Comparison of ENCODE assay signal across 11 mouse cellular contexts in the genomic region with DNA sequence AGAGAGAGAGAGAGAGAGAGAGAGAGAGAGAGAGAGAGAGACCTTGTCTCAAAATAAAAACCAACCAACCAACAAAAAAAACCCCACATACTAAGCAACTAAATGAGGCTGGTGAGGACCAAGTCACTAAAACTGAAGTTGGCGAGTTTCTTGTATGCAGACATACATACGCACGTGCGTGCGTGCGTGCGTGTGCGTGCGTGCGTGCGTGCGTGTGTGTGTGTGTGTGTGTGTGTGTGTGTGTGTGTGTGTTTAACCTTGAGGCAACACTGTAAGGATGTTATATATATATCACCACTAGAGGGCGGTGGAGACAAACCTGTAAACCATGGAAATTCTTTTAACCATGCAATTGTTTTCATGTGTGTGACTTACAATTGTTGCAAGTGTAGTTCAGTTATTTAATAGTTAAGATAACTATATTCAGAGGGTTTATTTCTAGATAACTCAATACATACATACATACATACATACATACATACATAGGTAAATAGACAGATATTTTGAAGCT. TPM values are rescaled to one million over a fixed set of nuclear protein-coding genes. Genes with fewer than 3 reads are reported as not detected.
DNase-seq lines count a peak whose midpoint lies in the region; TF ChIP-seq lines count a peak whose summit lies in the region.
"Had no signal": no experiment of that assay in that cellular context is flagged by ENCODE, and none has a peak within 500 bp of the region (broad histone marks: within the 10 kb centered on the region; RNA-seq: fewer than 3 reads in every experiment).

No protein-coding gene starts in this region.

- H3K27ac ChIP-seq in cerebellum, adult 2 months (ENCODE audit: insufficient read depth, low read length): no peak overlapping the region
- H3K27ac ChIP-seq in layer of hippocampus, adult 2 months: no peak overlapping the region
- H3K27ac ChIP-seq: liver, embryonic 15.5 days; neural tube, embryonic 13.5 days had no signal

- TF ChIP-seq POLR2A in cerebellum, adult 2 months (IDR thresholded peaks at IDR 0.05; ENCODE audit: borderline replicate concordance, insufficient read depth, low read length): no peak

- WGBS in cerebellum, adult 2 months: 85% methylated on average over 13 of the region's 13 CpGs

- no peaks in the 10 kb centered on the region for H3K27me3 ChIP-seq in cerebellum, adult 2 months (ENCODE audit: control insufficient read depth, insufficient read depth, low read length)
- H3K27me3 ChIP-seq: liver, embryonic 15.5 days; neural tube, embryonic 13.5 days had no signal

- H3K4me1 ChIP-seq in cerebellum, adult 2 months (ENCODE audit: control insufficient read depth, insufficient read depth, low read length): no peaks in the 10 kb centered on the region
- H3K4me1 ChIP-seq: liver, embryonic 15.5 days; neural tube, embryonic 13.5 days had no signal

- no peak for DNase-seq in cerebellum, adult 2 months
- no peak for DNase-seq in cerebellum, adult 11-12 months
- DNase-seq in layer of hippocampus, adult 2 months (ENCODE audit: low spot score in 2 of 2): no peak
- DNase-seq in layer of hippocampus, postnatal 25 days (ENCODE audit: extremely low spot score in 1 of 2, low spot score in 1 of 2): no peak
- peak; percentile 23 for DNase-seq in CD4-positive helper T cell, adult 2 months (ENCODE audit: low read depth, low spot score)
- peak; percentile 67 for DNase-seq in embryo, embryonic 10.5 days (ENCODE audit: low spot score)
- no peak for DNase-seq in frontal cortex, postnatal 14 days (ENCODE audit: low spot score in 2 of 2)
- DNase-seq in layer of hippocampus, postnatal 10 days (ENCODE audit: low spot score in 2 of 2): no peak
- DNase-seq: adrenal gland, postnatal 25 days had no signal

- H3K4me3 ChIP-seq in cerebellum, adult 2 months (replicated peaks; ENCODE audit: insufficient read depth, low read depth, low read length): no peak overlapping the region
- no peak overlapping the region for H3K4me3 ChIP-seq in layer of hippocampus, adult 2 months
- H3K4me3 ChIP-seq: liver, embryonic 15.5 days; neural tube, embryonic 13.5 days had no signal

- 0 out of 2 replicates have a peak, but pooled peaks have one; percentile 12 for TF ChIP-seq CTCF in cerebellum, adult 2 months (IDR thresholded peaks at IDR 0.05; ENCODE audit: borderline replicate concordance, insufficient read depth, low read depth, low read length)
- peak; percentile 66 for TF ChIP-seq CTCF in layer of hippocampus, adult 2 months (conservative IDR thresholded peaks at IDR 0.05)

RNA-seq across cellular contexts. Expression of a gene that starts 14.2 kb away (rescaled TPM):
- 1.6 and 1.9 TPM in 2 replicates for polyA plus RNA-seq in cerebellum, adult 2 months (2012; rRNA removed)
- under 1 TPM; 0.61 to 1.00 TPM for total RNA-seq in layer of hippocampus, adult 2 months (2021)
- total RNA-seq in layer of hippocampus, postnatal 25 days (2021): 1 to 10 TPM in 1 of 2 experiments, under 1 TPM in 1; 0.77 to 1.1 TPM
- 10 to 100 TPM in 1 of 2 experiments, 1 to 10 TPM in 1; 6.4 to 12.1 TPM for total RNA-seq in layer of hippocampus, postnatal 10 days (2021)

RNA-seq across cellular contexts. Expression of a gene that starts 31.6 kb away (rescaled TPM):
- 218 and 239 TPM in 2 replicates for polyA plus RNA-seq in cerebellum, adult 2 months (2012; rRNA removed)
- total RNA-seq in layer of hippocampus, adult 2 months (2021): 100 to 1,000 TPM; 474 to 477 TPM
- total RNA-seq in layer of hippocampus, postnatal 25 days (2021): 100 to 1,000 TPM; 405 to 539 TPM
- 100 to 1,000 TPM; 457 to 507 TPM for total RNA-seq in layer of hippocampus, postnatal 10 days (2021)

Comparison
In these comparisons a context has a peak if more than half of its experiments do, and no peak if none do; other contexts are left out.
1. DNase-seq: peak in CD4-positive helper T cell, adult 2 months (single experiment) and embryo, embryonic 10.5 days (single experiment); none in cerebellum, adult 2 months (0 of 2), cerebellum, adult 11-12 months (single experiment), layer of hippocampus, adult 2 months (0 of 2), layer of hippocampus, postnatal 25 days (0 of 2), frontal cortex, postnatal 14 days (0 of 2) and layer of hippocampus, postnatal 10 days (0 of 2).